Mouse (Mus musculus) intestine, postnatal 0 days (tissue): ENCODE results near the gene Cd19. TPM values are rescaled to one million over a fixed set of nuclear protein-coding genes. Genes with fewer than 3 reads are reported as not detected.
"Not testable (repeated sequence)": the region's sequence is repeated elsewhere in the genome, so short reads cannot be mapped to it uniquely, and the experiment has no call there.

Experiments
- ATAC-seq: fragments of 200-750 bp; cut with Nextera tagmentation; 2 replicates; pipeline ENCODE4 v1.8.0; 2017; ENCODE audit warnings: mild to moderate bottlenecking, moderate TSS enrichment, moderate library complexity
- H3K27ac ChIP-seq: fragments of 300-500 bp; sonication (generic); 2 replicates; pipeline ENCODE4 v1.5.1; 2014; ENCODE audit warnings: mild to moderate bottlenecking, low read depth, low read length, moderate library complexity
- H3K27me3 ChIP-seq: fragments of 300-500 bp; sonication (generic); replicated peaks from 2 replicates; pipeline ENCODE4 v1.6.1; 2014; ENCODE audit warnings: low read length, mixed read lengths; ENCODE audit not compliant: control insufficient read depth, insufficient read depth
- H3K36me3 ChIP-seq: fragments of 300-500 bp; sonication (generic); 2 replicates; pipeline ENCODE4 v1.6.1; 2014; ENCODE audit warnings: mild to moderate bottlenecking, moderate library complexity; ENCODE audit not compliant: control insufficient read depth, insufficient read depth
- H3K4me1 ChIP-seq: fragments of 300-500 bp; sonication (generic); replicated peaks from 2 replicates; pipeline ENCODE4 v1.6.1; 2014; ENCODE audit warnings: antibody characterized with exemption, low read length, mixed read lengths; ENCODE audit not compliant: control insufficient read depth, insufficient read depth
- H3K4me2 ChIP-seq: fragments of 300-500 bp; sonication (generic); replicated peaks from 2 replicates; pipeline ENCODE4 v1.6.1; 2014; ENCODE audit warnings: low read depth, mild to moderate bottlenecking, moderate library complexity
- H3K4me3 ChIP-seq: fragments of 300-500 bp; sonication (generic); 2 replicates; pipeline ENCODE4 v1.5.1; 2014; ENCODE audit warnings: low read depth, low read length
- H3K9ac ChIP-seq: fragments of 300-500 bp; sonication (generic); 2 replicates; pipeline ENCODE4 v1.6.1; 2014; ENCODE audit warnings: mild to moderate bottlenecking, low read depth, low read length
- H3K9me3 ChIP-seq: fragments of 300-500 bp; sonication (generic); 2 replicates; pipeline ENCODE4 v1.6.1; 2016; ENCODE audit warnings: mixed run types; ENCODE audit not compliant: control insufficient read depth
- CTCF ChIP-seq: sonication (generic); IDR thresholded peaks from 2 replicates; pipeline ENCODE4 v1.5.1; 2016; ENCODE audit warnings: low read depth, mild to moderate bottlenecking, control low read depth, antibody characterized with exemption, moderate library complexity
- WGBS: fragments of 180-500 bp; shearing (Covaris S2); extraction: QIAGEN DNeasy Blood & Tissue Kit; methylation state at CpG from one replicate; pipeline ENCODE4 v1.1.7; 2014; 5-methylcytosine and 5-hydroxymethylcytosine counted together
- polyA plus RNA-seq: library from polyadenylated mRNA; unstranded; fragments of >200 nt; fragmentation: Nextera tagmentation; extraction: Ambion mirVana; gene quantifications from 2 replicates; pipeline ENCODE4 v1.2.1, GENCODE M21; 2015

The Cd19 gene
- polyA plus RNA-seq, 1 experiment from 2014 or later, result 0.07 TPM

DNA sequence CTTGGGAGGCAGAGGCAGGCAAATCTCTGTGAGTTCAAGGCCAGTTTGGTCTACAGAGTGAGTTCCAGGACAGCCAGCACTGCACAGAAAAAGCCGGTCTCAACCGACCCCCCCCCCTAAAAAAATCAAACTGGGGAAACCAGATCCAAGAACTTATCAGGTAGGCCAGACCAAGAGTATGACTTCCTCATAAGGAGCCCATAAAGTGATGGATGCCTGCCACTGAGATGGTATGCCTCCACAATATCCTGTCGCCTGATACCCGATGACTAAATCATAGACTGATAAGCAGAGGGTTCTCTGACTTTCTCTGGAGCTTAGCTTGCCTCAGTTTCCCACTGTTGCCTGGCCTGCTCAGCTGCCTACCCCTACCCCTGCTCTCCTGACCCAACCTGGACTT, 16.9 kb downstream of the Cd19 start:
- H3K27ac ChIP-seq, result no peak overlapping the region
- no peak for ATAC-seq
- WGBS, result 87% methylated on average over 4 of the region's 4 CpGs
- H3K27me3 ChIP-seq, result no peaks in the 10 kb centered on the region
- TF ChIP-seq CTCF, result no peak
- H3K4me3 ChIP-seq, result no peak overlapping the region
- H3K4me1 ChIP-seq, result no peaks in the 10 kb centered on the region
- H3K4me2 ChIP-seq, result no peak overlapping the region
- no peak overlapping the region for H3K9ac ChIP-seq
- H3K36me3 ChIP-seq, result no peaks in the 10 kb centered on the region
- no peaks in the 10 kb centered on the region for H3K9me3 ChIP-seq

- no peaks in the 10 kb centered on the region for H3K4me1 ChIP-seq
- H3K36me3 ChIP-seq, result no peaks in the 10 kb centered on the region
- TF ChIP-seq CTCF, result no peak
- no peak for ATAC-seq
- no peaks in the 10 kb centered on the region for H3K9me3 ChIP-seq
- H3K9ac ChIP-seq, result no peak overlapping the region
- 0 out of 2 replicates have a peak overlapping the region, but pooled peaks have one; percentile 2 for H3K4me3 ChIP-seq
- no peaks in the 10 kb centered on the region for H3K27me3 ChIP-seq
- WGBS, result 26% methylated on average over 6 of the region's 6 CpGs
- H3K27ac ChIP-seq, result no peak overlapping the region; the same call in 1 of the 2 replicates
- H3K4me2 ChIP-seq, result peak overlapping the region; percentile 44
These were observed 17.5 kb downstream of the Cd19 start for GRCm38 (mm10) chr7:126397221-126397620.

DNA sequence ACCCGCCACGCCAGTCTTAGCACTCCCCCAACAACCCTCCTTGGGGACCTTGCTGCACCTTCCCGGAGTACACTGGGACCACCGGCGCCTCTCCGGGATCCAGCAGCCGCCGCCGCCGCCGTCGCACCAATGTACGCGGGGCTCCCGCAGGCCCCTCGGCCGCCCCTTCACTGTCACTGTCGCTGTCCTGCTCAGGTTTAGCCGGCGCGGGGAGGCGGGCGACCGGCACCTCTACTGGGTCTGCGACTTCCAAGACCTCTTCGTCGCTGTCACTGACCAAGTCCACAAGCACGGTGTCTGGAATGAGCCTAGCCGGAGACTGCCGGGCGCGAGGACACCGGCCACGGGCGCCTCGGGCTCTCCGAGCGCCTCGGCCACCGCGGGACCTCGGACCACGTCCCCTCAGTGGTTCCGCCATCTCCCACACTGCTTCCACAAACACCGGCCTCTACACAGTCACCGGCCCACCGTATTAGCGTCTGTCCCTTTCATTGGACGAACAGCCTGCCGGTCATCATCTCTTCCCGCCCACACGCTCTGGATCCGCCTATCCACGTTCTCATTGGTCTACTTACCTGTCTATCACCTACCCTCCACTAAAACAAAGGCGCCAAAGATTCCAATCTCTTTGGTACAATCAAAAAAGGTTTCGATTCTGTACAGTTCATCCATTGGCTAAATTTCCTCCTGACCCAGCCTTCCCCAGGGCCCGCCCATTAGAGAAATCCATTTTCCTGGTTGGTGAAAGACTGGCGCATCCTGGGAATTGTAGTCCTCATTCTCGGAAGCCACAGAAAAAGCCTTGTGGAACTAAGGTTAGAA, 18.2 kb downstream of the Cd19 start, which contains the start of gene Nfatc2ip:
Gene Nfatc2ip (minus strand): TSS at position 440 of the 822 bp plus-strand sequence.
- H3K27ac ChIP-seq, result peak within 1 kb of the TSS; percentile 60
- TF ChIP-seq CTCF, result no peak
- no peaks in the 10 kb centered on the region for H3K9me3 ChIP-seq
- peak within 1 kb of the TSS; percentile 97 for H3K4me3 ChIP-seq
- peaks cover 4% of the 10 kb centered on the region; the same call in 1 of the 2 replicates for H3K36me3 ChIP-seq
- ATAC-seq, result peak; percentile 98
- H3K4me2 ChIP-seq, result peak within 1 kb of the TSS; percentile 96
- no peaks in the 10 kb centered on the region for H3K4me1 ChIP-seq
- under 1% methylated on average over 59 of the region's 59 CpGs for WGBS
- H3K9ac ChIP-seq, result peak within 1 kb of the TSS; percentile 83
- H3K27me3 ChIP-seq, result no peaks in the 10 kb centered on the region

GRCm38 (mm10) chr7:126392086-126392884, 22.4 kb downstream of the Cd19 start:
- not testable (repeated sequence) for H3K27ac ChIP-seq, H3K4me1 ChIP-seq, H3K4me3 ChIP-seq, H3K27me3 ChIP-seq, H3K4me2 ChIP-seq, ATAC-seq, H3K9ac ChIP-seq, H3K9me3 ChIP-seq
- peaks cover 29% of the 10 kb centered on the region for H3K36me3 ChIP-seq
- WGBS, result 80% methylated on average over 7 of the region's 7 CpGs

DNA sequence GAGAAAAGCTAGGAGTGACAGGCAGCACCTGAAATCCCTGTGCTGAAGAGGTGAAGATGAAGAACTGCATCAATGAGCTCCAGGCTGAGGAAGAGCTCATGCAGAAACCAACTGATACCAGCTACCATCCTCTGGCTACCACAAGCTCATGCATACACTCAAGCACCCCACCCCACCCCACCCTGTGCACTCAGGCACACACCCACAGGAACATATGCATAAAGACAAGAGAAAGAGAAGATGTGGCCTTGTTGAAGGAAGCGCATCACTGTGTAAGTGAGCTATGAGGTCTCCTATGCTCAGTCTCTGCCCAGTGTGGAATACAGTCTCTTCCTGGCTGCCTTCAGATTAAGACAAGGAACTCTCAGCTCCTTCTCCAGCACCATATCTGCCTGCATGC, 26.5 kb downstream of the Cd19 start:
- Histone ChIP-seq H3K4me3 (no peak overlapping the region), H3K27me3 (no peaks in the 10 kb centered on the region), H3K27ac (no peak overlapping the region), H3K4me2 (no peak overlapping the region), H3K9ac (no peak overlapping the region), H3K36me3 (peaks cover 48% of the 10 kb centered on the region), H3K9me3 (no peaks in the 10 kb centered on the region), H3K4me1 (no peaks in the 10 kb centered on the region)
- 95% methylated on average over 1 of the region's 1 CpGs for WGBS
- no peak for TF ChIP-seq CTCF
- ATAC-seq, result no peak

- no peak overlapping the region for H3K27ac ChIP-seq
- no peak overlapping the region for H3K4me3 ChIP-seq
- no peak for ATAC-seq
- no peak overlapping the region for H3K4me2 ChIP-seq
- no peak overlapping the region for H3K9ac ChIP-seq
- H3K27me3 ChIP-seq, result no peaks in the 10 kb centered on the region
- H3K9me3 ChIP-seq, result no peaks in the 10 kb centered on the region
- TF ChIP-seq CTCF, result no peak
- H3K36me3 ChIP-seq, result peaks cover 25% of the 10 kb centered on the region
- WGBS, result 88% methylated on average over 5 of the region's 5 CpGs
- H3K4me1 ChIP-seq, result no peaks in the 10 kb centered on the region
These were observed 31.1 kb downstream of the Cd19 start for GRCm38 (mm10) chr7:126383565-126383964.
